Mouse (Mus musculus): ENCODE measurements around the gene Zc3h12b.

DNA sequence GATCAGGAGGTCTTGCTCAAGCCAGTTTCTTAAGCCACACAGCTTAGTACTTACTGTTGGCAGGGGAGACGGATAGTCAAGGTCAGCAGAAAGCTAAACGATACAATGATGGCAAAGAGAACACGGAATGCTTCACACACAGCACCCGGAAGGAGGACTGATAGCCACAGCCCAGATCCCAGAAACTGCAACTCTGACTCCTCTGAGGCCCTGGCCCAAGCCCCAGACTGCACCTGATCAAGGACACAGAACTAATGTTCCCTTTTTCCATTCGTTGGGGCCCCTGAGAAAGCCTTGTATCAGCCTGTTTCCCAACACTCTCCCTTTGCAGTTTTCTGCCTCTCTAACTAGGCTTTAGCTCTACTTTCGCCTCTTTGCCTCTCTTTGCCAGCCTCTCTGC is 253.6 kb downstream of the Zc3h12b start:
- TF ChIP-seq CTCF (conservative IDR thresholded peaks at IDR 0.05; ENCODE audit: insufficient read depth, insufficient read length, low read depth, low read length) (no peak), POLR2A (IDR thresholded peaks at IDR 0.05; ENCODE audit: low read depth, low read length) (no peak)
